Mouse (Mus musculus): ENCODE results near the gene Stag1. TPM values are rescaled to one million over a fixed set of nuclear protein-coding genes. Genes with fewer than 3 reads are reported as not detected.
"Not testable (repeated sequence)": the region's sequence is repeated elsewhere in the genome, so short reads cannot be mapped to it uniquely, and the experiment has no call there.

Gene Stag1
- polyA plus RNA-seq, 1 experiment, result not detected

- Histone ChIP-seq H3K4me3 (ENCODE audit: insufficient read depth, low read depth, low read length) (no peak overlapping the region), H3K4me1 (ENCODE audit: control insufficient read depth, insufficient read depth, low read length) (no peaks in the 10 kb centered on the region), H3K27ac (ENCODE audit: insufficient read depth, low read depth, low read length) (no peak overlapping the region)
- WGBS, result 93% methylated on average over 1 of the region's 1 CpGs
- no peak for TF ChIP-seq CTCF (IDR thresholded peaks at IDR 0.05; ENCODE audit: insufficient read depth, low read depth, low read length)
- no peak for TF ChIP-seq POLR2A (IDR thresholded peaks at IDR 0.05; ENCODE audit: insufficient read depth, low read depth, low read length)
Observed at GRCm38 (mm10) chr9:100692239-100692638, 94.6 kb downstream of the Stag1 start.

GRCm38 (mm10) chr9:100696537-100696936 is 98.9 kb downstream of the Stag1 start:
- 62% methylated on average over 2 of the region's 2 CpGs for WGBS
- H3K4me3 ChIP-seq (ENCODE audit: insufficient read depth, low read depth, low read length), result no peak overlapping the region
- H3K4me1 ChIP-seq (ENCODE audit: control insufficient read depth, insufficient read depth, low read length), result no peaks in the 10 kb centered on the region
- H3K27ac ChIP-seq (ENCODE audit: insufficient read depth, low read depth, low read length), result no peak overlapping the region
- no peak for TF ChIP-seq CTCF (IDR thresholded peaks at IDR 0.05; ENCODE audit: insufficient read depth, low read depth, low read length)

- WGBS, result 68% methylated on average over 1 of the region's 1 CpGs
- no peak overlapping the region for H3K4me3 ChIP-seq (ENCODE audit: insufficient read depth, low read depth, low read length)
- TF ChIP-seq POLR2A (IDR thresholded peaks at IDR 0.05; ENCODE audit: insufficient read depth, low read depth, low read length) (no peak), CTCF (IDR thresholded peaks at IDR 0.05; ENCODE audit: insufficient read depth, low read depth, low read length) (no peak)
Observed at GRCm38 (mm10) chr9:100707644-100708043, 110.0 kb downstream of the Stag1 start.

GRCm38 (mm10) chr9:100711665-100712064 is 114.1 kb downstream of the Stag1 start:
- WGBS, result 61% methylated on average over 2 of the region's 2 CpGs
- no peaks in the 10 kb centered on the region for H3K4me1 ChIP-seq (ENCODE audit: control insufficient read depth, insufficient read depth, low read length)
- no peak overlapping the region for H3K4me3 ChIP-seq (ENCODE audit: insufficient read depth, low read depth, low read length)
- H3K27ac ChIP-seq (ENCODE audit: insufficient read depth, low read depth, low read length), result no peak overlapping the region
- TF ChIP-seq CTCF (IDR thresholded peaks at IDR 0.05; ENCODE audit: insufficient read depth, low read depth, low read length) (no peak), POLR2A (IDR thresholded peaks at IDR 0.05; ENCODE audit: insufficient read depth, low read depth, low read length) (no peak)

More at GRCm38 (mm10) chr9:100707644-100708043, 110.0 kb downstream of the Stag1 start:
- Histone ChIP-seq H3K4me1 (ENCODE audit: control insufficient read depth, insufficient read depth, low read length) (no peaks in the 10 kb centered on the region), H3K27ac (ENCODE audit: insufficient read depth, low read depth, low read length) (no peak overlapping the region)

GRCm38 (mm10) chr9:100724832-100725231 is 127.2 kb downstream of the Stag1 start:
- H3K27ac ChIP-seq (ENCODE audit: insufficient read depth, low read depth, low read length); H3K4me3 ChIP-seq (ENCODE audit: insufficient read depth, low read depth, low read length); H3K4me1 ChIP-seq (ENCODE audit: control insufficient read depth, insufficient read depth, low read length): not testable (repeated sequence)
- 99% methylated on average over 2 of the region's 2 CpGs for WGBS

GRCm38 (mm10) chr9:100731839-100732238 is 134.2 kb downstream of the Stag1 start:
- WGBS, result 48% methylated on average over 1 of the region's 1 CpGs
- no peak for TF ChIP-seq POLR2A (IDR thresholded peaks at IDR 0.05; ENCODE audit: insufficient read depth, low read depth, low read length)
- no peak for TF ChIP-seq CTCF (IDR thresholded peaks at IDR 0.05; ENCODE audit: insufficient read depth, low read depth, low read length)
- Histone ChIP-seq H3K4me1 (ENCODE audit: control insufficient read depth, insufficient read depth, low read length) (peaks cover 2% of the 10 kb centered on the region; the same call in 1 of the 2 replicates), H3K4me3 (ENCODE audit: insufficient read depth, low read depth, low read length) (no peak overlapping the region), H3K27ac (ENCODE audit: insufficient read depth, low read depth, low read length) (no peak overlapping the region)

GRCm38 (mm10) chr9:100733907-100734440 is 136.4 kb downstream of the Stag1 start:
- Histone ChIP-seq H3K27ac (ENCODE audit: insufficient read depth, low read depth, low read length) (no peak overlapping the region), H3K4me3 (ENCODE audit: insufficient read depth, low read depth, low read length) (no peak overlapping the region), H3K4me1 (ENCODE audit: control insufficient read depth, insufficient read depth, low read length) (peaks cover 2% of the 10 kb centered on the region; the same call in 1 of the 2 replicates)
- WGBS, result 72% methylated on average over 6 of the region's 6 CpGs
- no peak for TF ChIP-seq CTCF (IDR thresholded peaks at IDR 0.05; ENCODE audit: insufficient read depth, low read depth, low read length)
- TF ChIP-seq POLR2A (IDR thresholded peaks at IDR 0.05; ENCODE audit: insufficient read depth, low read depth, low read length), result no peak

- TF ChIP-seq CTCF (IDR thresholded peaks at IDR 0.05; ENCODE audit: insufficient read depth, low read depth, low read length) (no peak), POLR2A (IDR thresholded peaks at IDR 0.05; ENCODE audit: insufficient read depth, low read depth, low read length) (no peak)
- peaks cover 2% of the 10 kb centered on the region; the same call in 1 of the 2 replicates for H3K4me1 ChIP-seq (ENCODE audit: control insufficient read depth, insufficient read depth, low read length)
- no peak overlapping the region for H3K4me3 ChIP-seq (ENCODE audit: insufficient read depth, low read depth, low read length)
- 78% methylated on average over 4 of the region's 4 CpGs for WGBS
- H3K27ac ChIP-seq (ENCODE audit: insufficient read depth, low read depth, low read length), result no peak overlapping the region
Observed at GRCm38 (mm10) chr9:100735993-100736645, 138.5 kb downstream of the Stag1 start.

- TF ChIP-seq POLR2A (IDR thresholded peaks at IDR 0.05; ENCODE audit: insufficient read depth, low read depth, low read length) (no peak), CTCF (IDR thresholded peaks at IDR 0.05; ENCODE audit: insufficient read depth, low read depth, low read length) (no peak)
- H3K27ac ChIP-seq (ENCODE audit: insufficient read depth, low read depth, low read length), result no peak overlapping the region
- H3K4me3 ChIP-seq (ENCODE audit: insufficient read depth, low read depth, low read length), result no peak overlapping the region
- H3K4me1 ChIP-seq (ENCODE audit: control insufficient read depth, insufficient read depth, low read length), result peaks cover 2% of the 10 kb centered on the region; the same call in 1 of the 2 replicates
Observed at GRCm38 (mm10) chr9:100736646-100737031, 139.0 kb downstream of the Stag1 start.

- H3K4me3 ChIP-seq (ENCODE audit: insufficient read depth, low read depth, low read length); H3K4me1 ChIP-seq (ENCODE audit: control insufficient read depth, insufficient read depth, low read length); H3K27ac ChIP-seq (ENCODE audit: insufficient read depth, low read depth, low read length): not testable (repeated sequence)
- WGBS, result 43% methylated on average over 2 of the region's 2 CpGs
Observed at GRCm38 (mm10) chr9:100777238-100777637, 179.6 kb downstream of the Stag1 start.

Measured in olfactory bulb, adult 2 months (tissue).